Mouse (Mus musculus) frontal cortex, postnatal 36 days (tissue): ENCODE measurements around the gene Clca3a1.
"Not testable (repeated sequence)": the region's sequence is repeated elsewhere in the genome, so short reads cannot be mapped to it uniquely, and the experiment has no call there.

ENCODE experiments used
- DNase-seq, 2 experiments: peaks; one replicate each; pipeline ENCODE4 v3.0.0; 2022; ENCODE audit warnings: low spot score in 2 of 2

Gene Clca3a1

DNA sequence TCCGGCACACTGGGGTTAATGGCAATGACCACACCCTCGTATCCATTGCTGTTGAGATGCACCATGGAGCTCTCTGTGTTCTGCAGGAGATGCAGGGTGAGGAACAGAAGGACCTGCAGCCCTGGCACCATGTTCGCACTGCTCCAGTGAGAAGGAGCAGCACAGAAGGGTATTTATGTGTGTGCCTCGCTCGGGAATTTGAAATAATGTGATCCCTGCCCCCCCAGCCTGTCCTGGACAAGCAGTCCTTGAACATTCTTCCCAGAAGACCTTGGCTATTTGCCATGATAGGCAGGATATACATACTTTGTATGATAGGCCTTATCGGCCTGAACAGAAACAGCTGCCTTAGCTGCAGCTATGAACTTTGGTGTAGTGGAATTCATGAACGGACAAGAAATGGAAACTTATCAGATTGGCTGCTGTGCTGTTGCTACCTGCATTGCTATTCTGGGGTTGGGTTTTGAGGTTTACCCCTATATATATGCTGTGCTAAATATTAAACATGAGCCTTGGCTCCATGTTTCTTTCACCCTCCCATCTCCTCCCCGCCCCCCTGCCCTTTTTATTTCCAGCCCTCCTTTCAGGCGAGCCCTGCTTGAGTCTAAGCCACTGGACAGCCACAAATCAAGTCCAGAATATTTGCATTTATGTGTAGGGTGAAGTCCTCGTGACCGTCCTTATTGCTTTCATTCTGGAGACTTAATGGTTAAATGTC is at the start of gene Clca3a1:
Gene Clca3a1, minus strand, starts transcription at position 386 of the 718 bp plus-strand sequence.
- no peak for DNase-seq

DNA sequence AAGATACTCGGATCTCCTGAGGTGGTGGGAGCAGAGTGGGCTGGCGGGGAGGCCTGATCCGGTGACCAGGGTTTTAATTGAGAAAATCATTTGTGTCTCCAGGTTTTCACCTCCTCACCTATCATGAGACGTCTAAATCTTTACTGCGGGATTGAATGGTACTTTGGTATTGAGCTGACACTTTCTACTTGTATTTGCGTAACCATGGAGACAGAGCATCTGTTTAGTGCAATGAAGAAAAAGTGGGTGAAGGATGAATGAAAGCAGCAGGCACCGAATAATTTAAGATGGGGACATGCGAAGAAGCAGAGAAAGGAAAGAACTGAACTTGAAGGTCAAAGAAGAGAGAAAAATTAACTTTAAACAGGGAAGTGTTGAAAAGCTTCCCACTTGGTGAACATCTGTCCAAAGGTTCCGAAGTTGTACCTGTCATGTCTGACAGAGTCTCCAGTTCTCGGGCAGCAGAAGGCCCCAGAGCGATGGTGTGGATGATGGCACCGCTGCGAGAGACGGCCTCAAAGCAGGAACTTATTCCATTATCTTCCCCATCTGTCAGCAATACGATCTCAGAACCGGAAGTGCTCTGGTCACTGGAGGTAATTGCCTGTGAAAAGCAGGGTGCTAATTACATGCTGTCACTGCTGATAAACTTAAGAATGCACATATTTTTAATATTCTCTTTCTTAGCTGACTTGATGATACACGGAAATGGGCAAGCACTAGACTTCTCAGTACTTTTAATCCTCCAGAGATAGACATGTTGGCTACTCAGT is 47.6 kb upstream of the Clca3a1 start:
- not testable (repeated sequence) for DNase-seq

DNA sequence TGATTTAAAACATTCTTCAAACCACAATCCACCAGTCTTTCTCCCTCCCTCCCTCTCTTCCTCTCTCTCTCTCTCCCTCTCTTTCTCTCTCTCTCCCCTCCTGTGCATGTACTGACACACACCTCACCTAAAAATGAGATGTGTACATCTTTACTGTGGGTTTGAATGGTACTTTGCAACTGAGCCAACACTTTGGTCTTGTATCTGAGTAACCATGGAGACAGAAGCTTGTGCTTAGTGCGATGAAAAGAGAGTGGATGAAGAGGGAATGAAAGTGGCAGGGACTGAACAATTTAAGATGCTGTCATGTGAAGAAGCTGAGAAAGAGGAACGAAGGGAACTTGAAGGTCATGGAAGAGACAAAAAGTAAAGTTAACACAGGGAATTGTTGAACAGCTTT is 45.8 kb upstream of the Clca3a1 start:
- DNase-seq: not testable (repeated sequence)

DNA sequence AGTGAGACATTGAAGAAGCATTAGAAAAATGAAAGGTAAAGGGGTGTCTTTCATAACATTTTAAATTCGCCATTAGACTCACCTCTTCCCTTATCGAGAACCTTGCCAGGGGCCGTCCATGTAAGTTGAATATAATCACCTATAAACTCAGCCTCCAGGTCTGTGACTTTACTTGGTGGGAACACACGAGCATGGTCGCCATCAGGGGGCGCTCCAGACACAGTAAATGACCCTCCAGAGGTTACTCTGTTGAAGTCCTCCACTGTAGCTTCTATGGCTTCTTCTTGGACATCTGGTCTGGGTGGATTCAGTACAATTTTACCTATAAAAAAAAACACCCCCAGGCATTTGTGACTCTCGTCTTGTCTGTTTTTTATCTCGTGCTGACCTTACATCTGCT is 41.1 kb upstream of the Clca3a1 start:
- peak; percentile 19 to 32 for DNase-seq

DNA sequence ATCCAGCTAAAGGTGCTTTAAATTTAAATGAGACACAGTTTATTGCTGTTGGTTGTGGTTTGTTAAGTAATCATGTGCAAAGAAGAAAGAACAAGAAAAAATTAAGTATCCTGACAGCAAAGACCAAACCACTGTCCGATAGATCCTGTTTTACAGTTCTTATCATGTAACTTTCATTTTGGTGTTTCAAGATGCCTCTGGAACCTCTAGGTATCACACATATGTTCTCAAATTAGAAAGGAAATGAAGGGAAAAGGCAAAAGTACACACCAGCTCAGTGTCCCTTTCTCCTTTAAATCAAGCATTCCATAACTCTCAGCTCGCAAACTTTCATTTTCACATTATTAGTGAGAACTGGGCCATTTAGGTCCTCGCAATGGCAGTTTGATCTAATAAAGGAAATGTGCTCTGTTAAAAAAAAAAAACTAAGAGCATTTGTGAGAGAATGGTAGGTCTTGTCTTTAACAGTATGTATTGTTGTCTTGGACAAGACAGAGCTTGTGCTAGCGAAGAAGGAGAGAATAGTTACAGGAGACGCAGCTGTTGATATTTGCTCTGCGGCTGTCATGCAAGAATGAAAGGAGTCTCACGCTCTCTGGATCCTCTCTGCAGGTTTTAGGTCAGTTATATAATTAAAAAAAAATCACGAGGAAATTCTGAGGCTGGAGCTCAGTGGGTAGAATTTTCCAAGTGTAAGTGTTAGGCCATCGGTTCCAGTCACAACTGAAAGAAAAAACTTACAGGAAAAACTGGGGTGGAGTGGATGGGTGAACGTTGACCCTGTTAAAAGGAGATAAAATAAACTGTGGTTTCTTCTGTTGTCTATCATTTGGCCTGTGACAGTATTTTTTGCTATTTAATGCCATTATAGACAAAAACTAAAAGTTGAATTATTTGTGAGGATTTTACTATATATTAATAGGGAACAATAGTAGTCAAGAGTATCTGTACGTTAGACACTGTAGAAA is 24.7 kb upstream of the Clca3a1 start:
- no peak for DNase-seq

DNA sequence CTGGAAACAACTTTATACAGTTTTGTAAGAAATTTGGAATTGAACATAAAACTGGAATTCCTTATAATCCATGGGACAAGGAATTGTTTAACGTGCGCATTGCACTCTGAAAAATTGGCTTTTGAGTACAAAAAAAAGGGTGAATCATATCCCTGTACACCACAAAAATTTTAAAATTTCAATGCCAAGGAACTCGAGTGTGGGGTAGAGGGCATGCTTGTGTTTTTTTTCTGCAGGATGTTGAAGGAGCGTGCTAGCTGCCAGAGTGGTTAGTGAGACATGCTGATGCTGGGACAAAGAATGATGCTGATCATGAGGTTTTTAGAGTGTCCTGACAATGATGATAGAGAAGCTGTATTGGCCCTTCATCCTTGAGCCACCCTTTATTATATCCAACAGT is 4.4 kb upstream of the Clca3a1 start:
- no peak for DNase-seq

DNA sequence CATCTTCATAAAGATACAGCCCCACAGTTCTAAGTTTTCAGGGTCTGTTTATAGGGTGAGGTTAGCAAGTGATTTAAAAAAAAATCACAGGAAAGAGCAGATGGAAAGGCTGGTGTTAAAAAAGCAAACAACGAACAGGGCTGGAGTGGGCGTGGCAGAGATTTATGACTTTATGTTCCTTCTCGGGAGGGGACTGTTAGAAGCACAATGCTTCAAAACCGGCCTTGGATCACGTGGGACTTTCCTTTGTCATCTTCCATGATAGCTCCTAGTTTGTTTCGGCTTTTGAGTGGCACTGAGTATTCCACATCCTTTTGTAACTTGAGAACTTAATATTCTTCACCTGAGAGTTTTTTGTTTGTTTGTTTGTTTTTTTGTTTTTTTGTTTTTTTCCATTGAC is 677 bp upstream of the Clca3a1 start:
- DNase-seq: no peak

DNA sequence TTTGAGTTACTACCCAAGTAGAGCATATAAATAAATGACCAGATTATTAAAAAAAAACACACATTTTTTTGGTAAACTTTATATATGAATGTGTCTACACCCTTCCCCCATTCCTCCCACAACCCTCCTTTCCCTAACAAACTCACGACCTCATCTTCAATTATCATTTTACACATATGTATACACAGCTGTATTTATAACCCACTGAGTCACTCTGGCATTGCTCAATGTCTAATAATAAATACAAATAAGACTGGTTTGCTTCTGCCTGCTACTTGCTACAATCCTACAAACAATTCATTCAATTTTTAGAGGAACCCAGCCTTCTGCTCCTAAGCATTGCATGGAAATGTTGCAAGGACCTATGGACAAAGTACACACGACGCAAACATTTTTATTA is 1.1 kb downstream of the Clca3a1 start:
- DNase-seq: no peak

DNA sequence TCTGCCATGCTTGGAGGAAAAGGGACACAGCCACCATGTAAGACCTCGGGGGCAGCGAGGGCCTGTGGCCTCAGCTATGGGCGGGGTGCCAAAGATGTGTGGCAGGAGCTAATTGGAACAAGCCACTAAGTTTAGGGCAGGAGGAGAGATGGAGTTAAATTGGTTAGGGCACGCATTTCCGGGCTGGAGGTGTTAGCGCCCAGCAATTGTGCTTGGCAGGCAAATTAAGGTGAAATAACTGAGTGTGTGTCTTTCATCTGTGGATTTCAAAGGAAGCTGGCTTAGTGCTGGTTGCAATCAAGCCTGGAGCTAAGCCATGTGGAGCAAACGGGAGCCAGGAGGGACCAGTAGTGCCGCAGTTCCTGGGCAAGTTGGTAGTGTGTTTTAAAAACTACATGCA is 4.7 kb downstream of the Clca3a1 start:
- not testable (repeated sequence) for DNase-seq

DNA sequence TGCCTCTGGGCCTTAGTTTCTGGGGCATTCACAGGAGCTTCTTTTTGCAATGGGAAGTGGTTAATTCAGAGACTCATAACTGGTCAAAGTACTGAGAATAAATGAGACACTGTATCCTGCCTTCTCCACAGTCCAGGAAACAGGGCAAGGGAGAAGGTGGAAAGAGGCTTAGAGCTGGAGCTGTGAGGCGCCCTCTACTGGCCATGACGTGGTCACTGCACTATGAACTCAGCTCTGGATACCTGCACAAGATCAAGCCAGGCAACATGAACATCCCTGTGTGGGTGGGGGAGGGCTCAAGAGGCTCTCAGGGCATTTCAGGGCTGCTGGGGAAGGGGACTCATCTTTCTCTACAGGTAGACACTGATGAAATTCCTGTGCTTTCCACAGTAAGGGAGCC is 7.7 kb downstream of the Clca3a1 start:
- DNase-seq: no peak

DNA sequence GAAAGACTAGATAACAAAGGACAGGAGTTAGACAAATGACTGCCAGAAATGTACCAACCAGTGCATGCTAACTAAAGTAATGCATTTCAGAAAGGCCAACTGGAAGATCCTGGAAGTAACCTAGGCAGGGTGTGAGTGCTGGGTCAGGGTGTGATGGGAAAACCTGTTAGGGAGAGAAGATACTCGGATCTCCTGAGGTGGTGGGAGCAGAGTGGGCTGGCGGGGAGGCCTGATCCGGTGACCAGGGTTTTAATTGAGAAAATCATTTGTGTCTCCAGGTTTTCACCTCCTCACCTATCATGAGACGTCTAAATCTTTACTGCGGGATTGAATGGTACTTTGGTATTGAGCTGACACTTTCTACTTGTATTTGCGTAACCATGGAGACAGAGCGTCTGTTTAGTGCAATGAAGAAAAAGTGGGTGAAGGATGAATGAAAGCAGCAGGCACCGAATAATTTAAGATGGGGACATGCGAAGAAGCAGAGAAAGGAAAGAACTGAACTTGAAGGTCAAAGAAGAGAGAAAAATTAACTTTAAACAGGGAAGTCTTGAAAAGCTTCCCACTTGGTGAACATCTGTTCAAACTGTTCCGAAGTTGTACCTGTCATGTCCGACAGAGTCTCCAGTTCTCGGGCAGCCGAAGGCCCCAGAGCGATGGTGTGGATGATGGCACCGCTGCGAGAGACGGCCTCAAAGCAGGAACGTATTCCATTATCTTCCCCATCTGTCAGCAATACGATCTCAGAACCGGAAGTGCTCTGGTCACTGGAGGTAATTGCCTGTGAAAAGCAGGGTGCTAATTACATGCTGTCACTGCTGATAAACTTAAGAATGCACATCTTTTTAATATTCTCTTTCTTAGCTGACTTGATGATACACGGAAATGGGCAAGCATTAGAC is 11.5 kb downstream of the Clca3a1 start:
- DNase-seq: not testable (repeated sequence)

DNA sequence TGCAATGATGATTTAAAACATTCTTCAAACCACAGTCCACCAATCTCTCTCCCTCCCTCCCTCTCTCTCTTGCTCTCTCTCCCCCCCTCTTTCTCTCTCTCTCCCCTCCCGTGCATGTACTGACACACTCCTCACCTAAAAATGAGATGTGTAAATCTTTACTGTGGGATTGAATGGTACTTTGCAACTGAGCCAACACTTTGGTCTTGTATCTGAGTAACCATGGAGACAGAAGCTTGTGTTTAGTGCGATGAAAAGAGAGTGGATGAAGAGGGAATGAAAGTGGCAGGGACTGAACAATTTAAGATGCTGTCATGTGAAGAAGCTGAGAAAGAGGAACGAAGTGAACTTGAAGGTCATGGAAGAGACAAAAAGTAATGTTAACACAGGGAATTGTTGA is 13.1 kb downstream of the Clca3a1 start:
- not testable (repeated sequence) for DNase-seq

DNA sequence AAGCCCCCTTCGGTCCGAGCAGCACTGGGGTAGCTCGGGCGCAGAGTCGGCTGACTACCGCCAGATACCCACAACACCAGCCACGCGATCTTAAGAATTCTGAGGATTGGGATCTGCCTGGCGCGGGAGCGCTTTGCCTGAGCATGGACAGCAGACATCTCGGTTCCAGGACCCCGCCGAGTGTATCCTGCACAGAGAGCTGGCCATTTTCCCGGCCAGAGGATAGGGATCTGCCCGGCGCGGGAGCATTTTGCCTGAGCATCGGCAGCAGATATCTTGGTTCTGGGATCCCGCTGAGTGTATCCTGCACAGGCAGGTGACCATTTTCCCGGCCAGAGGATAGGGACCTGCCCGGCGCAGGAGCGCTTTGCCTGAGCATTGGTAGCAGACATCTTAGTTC is 22.4 kb downstream of the Clca3a1 start:
- DNase-seq: not testable (repeated sequence)

DNA sequence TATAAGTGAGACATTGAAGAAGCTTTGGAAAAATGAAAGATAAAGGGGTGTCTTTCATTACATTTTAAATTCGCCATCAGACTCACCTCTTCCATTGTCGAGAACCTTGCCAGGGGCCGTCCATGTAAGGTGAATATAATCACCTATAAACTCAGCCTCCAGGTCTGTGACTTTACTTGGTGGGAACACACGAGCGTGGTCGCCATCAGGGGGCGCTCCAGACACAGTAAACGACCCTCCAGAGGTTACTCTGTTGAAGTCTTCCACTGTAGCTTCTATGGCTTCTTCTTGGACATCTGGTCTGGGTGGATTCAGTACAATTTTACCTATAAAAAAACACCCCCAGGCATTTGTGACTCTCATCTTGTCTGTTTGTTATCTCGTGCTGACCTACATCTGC is 23.9 kb downstream of the Clca3a1 start:
- peak; percentile 47 to 49 for DNase-seq

DNA sequence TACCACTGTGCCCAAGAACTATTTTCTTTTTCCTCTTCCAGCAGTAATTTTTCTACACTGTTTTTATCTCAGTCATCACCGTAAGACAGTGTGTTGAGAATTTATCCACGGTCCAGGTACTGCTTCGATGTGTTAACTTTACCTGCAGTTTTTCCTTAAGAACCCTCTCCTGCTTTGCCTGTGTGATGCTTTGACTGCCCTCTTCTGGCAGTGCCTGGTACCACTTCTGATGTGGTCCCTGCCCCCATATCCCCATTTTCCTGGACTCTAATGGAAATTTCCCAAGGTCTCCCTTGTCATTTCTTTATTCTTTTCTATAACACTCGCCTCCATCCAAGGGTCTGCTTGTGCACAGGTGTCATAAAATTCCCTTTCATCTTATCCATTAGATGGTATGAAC is 37.3 kb downstream of the Clca3a1 start:
- peak; percentile 47 to 63 for DNase-seq

DNA sequence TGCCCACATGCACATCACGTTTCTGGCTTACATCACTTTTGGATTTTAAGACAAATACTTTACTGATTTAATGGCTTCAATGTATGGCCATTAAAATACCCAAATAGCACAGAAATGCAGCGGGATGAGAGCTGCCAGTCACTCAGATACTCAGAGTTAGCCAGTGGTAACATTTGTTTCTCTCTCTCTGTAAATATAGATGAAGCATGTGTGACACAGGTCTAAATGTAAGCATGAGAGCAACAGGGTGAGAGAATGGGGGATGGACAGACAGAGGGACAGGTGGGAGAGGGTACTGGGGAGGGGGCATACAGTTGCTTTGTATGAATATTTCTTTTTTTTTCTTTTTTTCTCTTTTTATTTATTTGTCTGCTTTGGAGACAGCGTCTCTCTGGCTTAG is 38.2 kb downstream of the Clca3a1 start:
- not testable (repeated sequence) for DNase-seq

DNA sequence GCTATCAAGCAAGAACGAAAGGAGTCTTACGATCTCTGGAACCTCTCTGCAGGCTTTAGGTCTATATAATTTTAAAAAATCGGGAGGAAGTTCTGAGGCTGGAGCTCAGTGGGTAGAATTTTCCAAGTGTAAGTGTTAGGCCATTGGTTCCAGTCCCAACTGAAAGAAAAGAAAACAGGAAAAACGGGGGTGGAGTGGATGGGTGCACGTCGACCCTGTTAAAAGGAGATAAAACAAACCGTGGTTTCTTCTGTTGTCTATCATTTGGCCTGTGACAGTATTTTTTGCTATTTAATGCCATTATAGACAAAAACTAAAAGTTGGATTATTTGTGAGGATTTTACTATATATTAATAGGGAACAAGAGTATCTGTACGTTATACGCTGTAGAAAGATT is 38.9 kb downstream of the Clca3a1 start:
- DNase-seq: no peak

DNA sequence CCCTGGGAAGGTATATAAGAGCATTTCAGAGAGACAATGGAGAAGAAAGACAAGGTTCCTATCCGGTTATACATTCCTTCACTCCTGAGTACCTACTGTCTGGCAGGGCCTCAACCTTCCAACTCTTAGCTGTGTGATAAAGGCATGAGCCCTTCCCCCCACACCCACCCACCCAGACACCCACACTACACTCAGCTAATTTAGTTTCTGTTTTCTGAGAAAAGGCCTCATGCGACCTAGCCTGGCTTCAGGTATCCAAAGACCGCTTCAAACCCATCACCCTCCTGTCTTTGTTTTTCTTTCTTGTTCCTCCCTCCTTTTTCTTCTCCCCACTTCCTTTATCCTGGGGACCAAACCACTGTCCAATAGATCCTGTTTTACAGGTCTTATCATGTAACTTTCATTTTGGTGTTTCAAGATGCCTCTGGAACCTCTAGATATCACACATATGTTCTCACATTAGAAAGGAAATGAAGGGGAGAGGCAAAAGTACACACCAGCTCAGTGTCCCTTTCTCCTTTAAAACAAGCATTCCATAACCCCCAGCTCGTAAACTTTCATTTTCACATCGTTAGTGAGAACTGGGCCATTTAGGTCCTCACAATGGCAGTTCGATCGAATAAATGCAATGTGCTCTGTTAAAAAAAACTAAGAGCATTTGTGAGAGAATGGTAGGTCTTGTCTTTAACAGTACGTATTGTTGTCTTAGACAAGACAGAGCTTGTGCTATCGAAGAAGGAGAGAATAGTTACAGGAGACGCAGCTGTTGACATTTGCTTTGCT is 39.5 kb downstream of the Clca3a1 start:
- no peak for DNase-seq

DNA sequence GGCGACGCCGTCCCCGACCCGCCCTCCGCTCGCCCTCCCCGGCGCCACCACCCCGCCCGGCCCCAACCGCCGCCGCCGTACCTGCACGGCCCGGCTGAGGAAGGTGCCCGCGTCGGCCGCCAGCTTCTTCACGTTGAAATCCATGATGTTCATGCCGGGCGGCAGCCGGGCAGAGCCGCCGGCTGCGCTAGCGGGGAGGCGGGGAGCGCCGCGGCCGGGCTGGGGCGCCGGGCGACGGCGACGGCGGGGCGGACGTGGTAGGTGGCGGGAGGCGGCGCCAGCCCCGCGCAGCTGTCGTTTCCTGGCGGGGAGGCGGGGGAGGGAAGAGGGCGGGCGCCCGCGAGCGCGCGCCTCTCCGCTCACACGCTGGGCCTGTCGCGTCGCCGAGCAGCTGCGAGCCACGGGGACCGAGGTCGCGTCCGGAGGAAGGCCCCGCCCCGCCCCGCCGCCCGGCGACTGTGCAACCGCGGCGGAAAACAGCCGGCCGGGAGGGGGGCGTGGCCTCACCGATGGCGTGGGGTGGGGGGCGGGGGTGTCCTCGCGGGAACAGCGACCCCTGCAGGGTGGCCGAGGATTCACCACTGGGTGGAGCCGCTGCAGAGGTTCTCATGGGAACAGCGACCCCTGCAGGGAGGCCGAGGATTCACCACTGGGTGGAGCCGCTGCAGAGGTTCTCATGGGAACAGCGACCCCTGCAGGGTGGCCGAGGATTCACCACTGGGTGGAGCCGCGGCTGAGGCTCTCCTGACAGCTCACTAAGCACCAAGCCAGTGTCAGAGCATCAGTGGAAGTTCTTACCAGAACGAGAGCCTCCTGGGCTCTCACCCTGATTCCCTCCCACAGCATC is 40.7 kb downstream of the Clca3a1 start, which contains the start of gene Sh3glb1:
Gene Sh3glb1, minus strand, starts transcription at position 435 of the 847 bp plus-strand sequence.
- peak; percentile 96 to 97 for DNase-seq
